Mouse (Mus musculus) midbrain, embryonic 13.5 days (tissue): ENCODE results near the gene Cpxm2. TPM values are rescaled to one million over a fixed set of nuclear protein-coding genes. Genes with fewer than 3 reads are reported as not detected.

ENCODE experiments used
- ATAC-seq: fragments of 200-750 bp; cut with Nextera tagmentation; 2 replicates; pipeline ENCODE4 v1.8.0; 2017; ENCODE audit warnings: mild to moderate bottlenecking, moderate TSS enrichment, moderate library complexity
- H3K27ac ChIP-seq: fragments of 300-500 bp; sonication (generic); 2 replicates; pipeline ENCODE4 v1.5.1; 2015; ENCODE audit warnings: inconsistent platforms, mild to moderate bottlenecking, moderate library complexity
- H3K27me3 ChIP-seq: fragments of 300-500 bp; sonication (generic); 2 replicates; pipeline ENCODE4 v1.6.1; 2015; ENCODE audit warnings: mild to moderate bottlenecking, inconsistent platforms
- H3K36me3 ChIP-seq: fragments of 300-500 bp; sonication (generic); 2 replicates; pipeline ENCODE4 v1.6.1; 2015; ENCODE audit warnings: mild to moderate bottlenecking, inconsistent platforms
- H3K4me1 ChIP-seq: fragments of 300-500 bp; sonication (generic); replicated peaks from 2 replicates; pipeline ENCODE4 v1.6.1; 2015; ENCODE audit warnings: inconsistent platforms
- H3K4me2 ChIP-seq: fragments of 300-500 bp; sonication (generic); replicated peaks from 2 replicates; pipeline ENCODE4 v1.6.1; 2015; ENCODE audit warnings: moderate library complexity, mild to moderate bottlenecking, inconsistent platforms
- H3K4me3 ChIP-seq: fragments of 300-500 bp; sonication (generic); replicated peaks from 2 replicates; pipeline ENCODE4 v1.5.1; 2015; ENCODE audit warnings: mild to moderate bottlenecking, inconsistent platforms
- H3K9ac ChIP-seq: fragments of 300-500 bp; sonication (generic); replicated peaks from 2 replicates; pipeline ENCODE4 v1.6.1; 2015; ENCODE audit warnings: mild to moderate bottlenecking, inconsistent platforms
- H3K9me3 ChIP-seq: fragments of 300-500 bp; sonication (generic); 2 replicates; pipeline ENCODE4 v1.6.1; 2016; ENCODE audit warnings: mild to moderate bottlenecking, inconsistent platforms
- WGBS: fragments of 180-500 bp; shearing (Covaris S2); methylation state at CpG from one replicate; pipeline ENCODE4 v1.1.7; 2015; 5-methylcytosine and 5-hydroxymethylcytosine counted together
- polyA plus RNA-seq: library from polyadenylated mRNA; unstranded; fragments of >200 nt; fragmentation: Nextera tagmentation; extraction: Ambion mirVana; gene quantifications from 2 replicates; pipeline ENCODE4 v1.2.1, GENCODE M21; 2015

The Cpxm2 gene
- polyA plus RNA-seq, 1 experiment from 2014 or later = 0.54 TPM

DNA sequence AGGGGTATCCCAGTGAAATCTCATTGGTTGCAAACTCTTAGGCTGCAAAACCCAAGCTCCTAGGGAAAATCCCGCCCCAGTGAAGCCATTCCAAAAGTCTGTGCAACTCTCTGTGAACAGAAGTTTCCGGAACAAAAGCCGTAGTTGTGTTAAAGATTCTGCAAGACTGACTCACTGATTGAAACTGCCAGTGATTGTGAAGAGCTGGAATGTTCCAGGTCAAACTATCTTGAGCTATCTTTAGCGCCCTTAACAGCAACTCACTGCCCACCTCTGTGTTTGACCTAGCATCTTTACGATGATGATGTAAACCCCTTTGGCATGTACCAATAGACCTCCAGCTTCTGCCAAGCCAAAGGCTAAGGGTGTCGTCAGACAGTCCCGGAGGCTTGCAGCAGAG, 31.3 kb downstream of the Cpxm2 start:
- no peak overlapping the region for H3K9ac ChIP-seq
- no peaks in the 10 kb centered on the region for H3K9me3 ChIP-seq
- H3K4me3 ChIP-seq = no peak overlapping the region
- H3K36me3 ChIP-seq = no peaks in the 10 kb centered on the region
- H3K4me2 ChIP-seq = no peak overlapping the region
- H3K27me3 ChIP-seq = no peaks in the 10 kb centered on the region
- H3K27ac ChIP-seq = no peak overlapping the region
- WGBS = 90% methylated on average over 7 of the region's 7 CpGs
- H3K4me1 ChIP-seq = no peaks in the 10 kb centered on the region; the same call in 1 of the 2 replicates
- ATAC-seq = no peak

DNA sequence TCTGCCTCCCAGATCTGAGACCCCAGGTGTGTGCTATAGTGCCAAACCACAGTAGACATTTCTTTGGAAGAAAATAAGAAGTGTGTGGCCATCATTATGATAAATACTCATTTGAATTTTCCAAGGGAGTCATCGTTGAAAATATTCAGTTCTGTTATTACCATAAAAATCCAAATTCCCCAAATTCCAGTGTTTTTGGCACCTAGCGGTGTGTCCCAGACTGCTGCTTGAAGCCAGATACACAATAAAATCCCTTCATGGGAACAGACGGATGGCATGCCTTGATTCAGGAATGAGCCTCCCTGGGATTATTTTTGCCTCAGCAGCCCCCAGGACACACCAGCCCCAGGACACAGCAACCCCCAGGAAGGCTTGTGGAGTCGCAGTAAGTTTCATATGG, 34.7 kb downstream of the Cpxm2 start:
- H3K9ac ChIP-seq = no peak overlapping the region
- WGBS = 92% methylated on average over 4 of the region's 4 CpGs
- no peak for ATAC-seq
- no peaks in the 10 kb centered on the region for H3K9me3 ChIP-seq
- H3K36me3 ChIP-seq = no peaks in the 10 kb centered on the region
- H3K27me3 ChIP-seq = no peaks in the 10 kb centered on the region
- H3K4me3 ChIP-seq = no peak overlapping the region
- no peak overlapping the region for H3K4me2 ChIP-seq
- H3K27ac ChIP-seq = no peak overlapping the region
- no peaks in the 10 kb centered on the region; the same call in 1 of the 2 replicates for H3K4me1 ChIP-seq

DNA sequence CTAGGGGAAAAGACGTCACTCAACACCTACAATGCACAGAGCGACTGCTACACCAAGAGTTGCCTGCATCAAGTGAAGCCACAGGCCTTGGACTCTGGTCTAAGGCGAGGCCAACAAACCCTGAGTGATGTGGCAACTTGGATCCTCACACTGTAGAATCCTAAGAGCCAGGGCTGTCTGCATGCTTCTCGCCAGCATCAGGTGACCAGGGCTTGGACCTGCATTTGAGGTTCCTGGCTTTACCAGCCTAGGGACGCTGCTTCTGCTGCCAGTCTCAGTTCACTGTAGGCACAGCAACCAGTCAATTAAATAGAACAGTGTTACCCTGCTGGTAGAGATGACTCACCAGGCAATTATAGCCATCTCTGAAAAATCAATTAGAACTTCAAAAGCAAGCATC, 42.8 kb downstream of the Cpxm2 start:
- no peaks in the 10 kb centered on the region for H3K36me3 ChIP-seq
- no peaks in the 10 kb centered on the region for H3K27me3 ChIP-seq
- no peak overlapping the region for H3K9ac ChIP-seq
- no peak overlapping the region for H3K27ac ChIP-seq
- ATAC-seq = no peak
- no peak overlapping the region for H3K4me2 ChIP-seq
- no peaks in the 10 kb centered on the region for H3K4me1 ChIP-seq
- no peak overlapping the region for H3K4me3 ChIP-seq
- H3K9me3 ChIP-seq = no peaks in the 10 kb centered on the region
- WGBS = 79% methylated on average over 5 of the region's 5 CpGs

DNA sequence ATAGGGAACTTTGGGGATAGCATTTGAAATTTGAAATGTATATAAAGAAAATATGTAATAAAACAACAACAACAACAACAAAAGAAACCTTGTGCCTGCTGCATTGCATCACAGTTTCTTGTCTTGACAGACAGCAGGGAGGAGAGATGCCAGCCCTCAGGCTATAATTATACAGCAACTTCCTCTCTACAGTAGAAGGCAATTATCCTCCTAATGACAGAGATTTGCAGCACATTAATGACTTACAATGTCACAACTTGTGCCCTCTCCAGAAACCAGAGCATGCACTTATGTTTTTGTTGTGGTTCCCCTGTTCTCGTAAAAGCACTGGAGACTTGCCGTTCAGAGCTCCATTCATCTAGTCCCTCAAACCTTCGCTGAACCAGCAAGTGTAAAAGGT, 44.2 kb downstream of the Cpxm2 start:
- no peaks in the 10 kb centered on the region for H3K36me3 ChIP-seq
- no peak overlapping the region for H3K27ac ChIP-seq
- WGBS = 84% methylated on average over 3 of the region's 3 CpGs
- H3K9ac ChIP-seq = no peak overlapping the region
- no peaks in the 10 kb centered on the region for H3K9me3 ChIP-seq
- no peak overlapping the region for H3K4me2 ChIP-seq
- no peaks in the 10 kb centered on the region for H3K4me1 ChIP-seq
- no peak for ATAC-seq
- no peaks in the 10 kb centered on the region for H3K27me3 ChIP-seq
- H3K4me3 ChIP-seq = no peak overlapping the region

DNA sequence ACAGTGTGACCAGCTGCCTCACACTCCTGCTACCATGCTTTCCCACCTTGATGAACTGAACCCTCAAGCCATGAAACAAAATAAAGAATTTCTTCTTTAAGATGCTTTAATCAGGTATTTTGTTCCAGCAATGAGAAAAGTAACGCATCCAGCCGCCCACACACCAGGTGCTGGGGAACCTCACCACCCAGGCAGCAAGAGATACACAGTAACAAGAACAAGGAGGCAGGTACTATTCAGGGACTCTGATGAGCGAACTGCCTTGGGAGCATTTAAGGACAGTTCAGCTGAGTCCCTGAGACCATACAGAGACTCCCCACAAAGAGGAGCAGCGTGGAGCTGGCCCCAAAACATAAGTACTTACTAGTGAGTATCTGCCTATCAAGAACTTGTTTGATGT, 47.6 kb downstream of the Cpxm2 start:
- no peak overlapping the region for H3K4me3 ChIP-seq
- H3K27ac ChIP-seq = no peak overlapping the region
- H3K4me2 ChIP-seq = no peak overlapping the region
- H3K9ac ChIP-seq = no peak overlapping the region
- no peaks in the 10 kb centered on the region for H3K27me3 ChIP-seq
- no peaks in the 10 kb centered on the region for H3K36me3 ChIP-seq
- 86% methylated on average over 4 of the region's 4 CpGs for WGBS
- no peak for ATAC-seq
- no peaks in the 10 kb centered on the region for H3K9me3 ChIP-seq
- no peaks in the 10 kb centered on the region for H3K4me1 ChIP-seq

DNA sequence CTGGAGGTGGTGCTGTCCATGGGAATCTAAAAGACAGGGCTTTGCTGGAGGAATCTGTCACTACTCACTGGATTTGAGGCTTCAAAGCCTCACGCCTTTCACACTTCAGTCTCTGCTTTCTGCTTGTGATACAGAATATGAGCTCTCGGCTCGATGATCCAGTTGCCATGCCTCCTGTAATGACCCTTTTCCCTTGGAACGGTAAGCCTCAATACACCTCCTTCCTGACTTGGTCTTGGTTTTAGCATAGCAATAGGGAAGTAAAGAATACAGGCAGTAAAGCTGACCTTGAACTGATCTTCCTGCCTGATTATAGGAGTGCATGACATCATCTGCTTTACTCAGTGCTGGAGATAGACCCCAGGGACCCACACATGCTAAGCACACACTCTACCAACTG, 49.2 kb downstream of the Cpxm2 start:
- WGBS = 82% methylated on average over 4 of the region's 4 CpGs
- no peak overlapping the region for H3K9ac ChIP-seq

DNA sequence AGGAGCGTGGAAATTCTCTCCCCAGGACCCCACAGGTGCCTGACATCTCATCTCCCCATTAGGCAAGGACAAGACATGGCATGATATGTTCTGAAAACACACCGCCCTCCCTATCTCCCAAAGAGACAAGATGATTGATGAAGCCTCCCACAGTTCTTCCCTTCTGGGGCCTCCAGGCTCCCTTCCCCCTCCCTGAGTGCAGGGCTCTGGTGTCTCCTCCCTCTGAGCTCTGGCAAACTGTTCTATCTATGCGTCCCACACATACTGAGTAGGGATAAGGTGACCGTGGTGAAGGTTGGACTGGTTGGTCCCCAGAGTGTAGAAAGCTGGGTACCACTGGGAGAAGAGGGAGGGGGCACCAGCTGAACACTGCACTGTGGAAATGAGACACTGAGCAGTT, 56.1 kb downstream of the Cpxm2 start:
- Histone ChIP-seq H3K9me3 (no peaks in the 10 kb centered on the region), H3K27ac (no peak overlapping the region), H3K36me3 (no peaks in the 10 kb centered on the region), H3K4me1 (no peaks in the 10 kb centered on the region), H3K4me3 (no peak overlapping the region), H3K27me3 (no peaks in the 10 kb centered on the region), H3K9ac (no peak overlapping the region), H3K4me2 (no peak overlapping the region)
- WGBS = 94% methylated on average over 4 of the region's 4 CpGs
- no peak for ATAC-seq

More for the DNA sequence above, 49.2 kb downstream of the Cpxm2 start:
- H3K36me3 ChIP-seq = no peaks in the 10 kb centered on the region
- no peak overlapping the region for H3K4me3 ChIP-seq
- no peak for ATAC-seq
- H3K27ac ChIP-seq = no peak overlapping the region
- H3K9me3 ChIP-seq = no peaks in the 10 kb centered on the region
- no peak overlapping the region for H3K4me2 ChIP-seq
- H3K27me3 ChIP-seq = no peaks in the 10 kb centered on the region
- H3K4me1 ChIP-seq = no peaks in the 10 kb centered on the region

DNA sequence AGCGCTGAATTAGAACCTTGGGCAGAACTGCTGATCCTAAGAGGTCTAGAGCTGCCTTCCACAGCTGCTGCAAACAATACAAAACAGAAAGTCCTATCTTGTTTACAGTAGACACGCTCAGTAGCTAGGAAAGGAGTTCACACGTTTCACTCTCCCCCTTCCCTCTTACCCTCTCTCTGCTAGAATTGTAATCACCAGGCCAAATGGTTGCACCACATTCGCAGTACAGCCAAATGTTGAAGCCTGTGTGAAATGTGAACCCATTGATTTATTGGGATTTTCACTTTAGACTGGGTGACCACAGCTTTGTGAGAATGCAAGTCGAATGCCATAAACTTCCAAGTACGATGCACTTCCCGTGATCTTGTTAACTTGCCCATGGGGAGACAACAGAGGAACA, 59.9 kb downstream of the Cpxm2 start:
- H3K4me1 ChIP-seq = no peaks in the 10 kb centered on the region
- ATAC-seq = no peak
- no peak overlapping the region for H3K27ac ChIP-seq
- H3K4me2 ChIP-seq = no peak overlapping the region
- H3K4me3 ChIP-seq = no peak overlapping the region
- no peak overlapping the region for H3K9ac ChIP-seq
- 81% methylated on average over 7 of the region's 7 CpGs for WGBS
- no peaks in the 10 kb centered on the region for H3K27me3 ChIP-seq
- no peaks in the 10 kb centered on the region for H3K9me3 ChIP-seq
- H3K36me3 ChIP-seq = no peaks in the 10 kb centered on the region

DNA sequence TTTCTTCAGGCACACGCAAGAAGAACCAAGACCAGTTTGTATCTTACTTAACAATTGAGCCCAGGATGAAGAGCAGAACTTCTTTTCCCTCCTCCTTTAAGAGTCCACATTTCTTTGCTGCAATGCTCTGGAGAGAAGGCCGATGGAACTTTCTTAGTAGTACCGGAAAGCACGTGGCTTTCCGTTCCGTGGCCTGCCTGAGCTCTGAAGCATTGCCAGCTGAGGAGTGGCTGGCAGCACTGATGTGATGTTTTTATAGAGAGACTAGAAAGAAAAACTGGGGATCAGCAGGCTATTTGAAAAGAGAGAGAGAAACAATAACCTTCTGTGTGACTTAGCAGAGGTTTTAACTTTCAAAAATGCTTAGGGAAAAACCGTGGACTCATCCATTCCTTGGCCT, 63.0 kb downstream of the Cpxm2 start:
- Histone ChIP-seq H3K27me3 (no peaks in the 10 kb centered on the region), H3K27ac (no peak overlapping the region), H3K36me3 (no peaks in the 10 kb centered on the region), H3K4me2 (no peak overlapping the region), H3K4me1 (no peaks in the 10 kb centered on the region), H3K9ac (no peak overlapping the region), H3K4me3 (no peak overlapping the region), H3K9me3 (no peaks in the 10 kb centered on the region)
- 87% methylated on average over 7 of the region's 7 CpGs for WGBS
- ATAC-seq = no peak

DNA sequence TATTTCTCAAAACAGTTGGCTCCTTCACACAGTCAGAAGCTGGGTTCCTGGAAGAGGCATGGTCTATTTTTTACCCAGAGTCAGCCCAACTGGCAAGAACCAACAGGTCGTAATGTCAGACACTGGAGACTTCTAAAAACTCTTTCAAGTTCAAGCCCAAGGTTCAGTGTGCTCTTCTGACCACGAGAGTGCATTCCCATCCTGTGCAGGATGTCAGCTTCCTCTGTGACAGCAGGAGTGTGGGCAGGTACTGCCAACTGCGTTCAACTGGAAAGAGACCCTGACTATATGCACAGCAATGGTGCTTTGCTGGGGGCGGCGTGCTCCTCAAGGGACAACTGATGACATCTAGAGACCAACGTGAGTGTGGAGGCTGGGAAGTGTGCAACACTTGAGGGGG, 65.9 kb downstream of the Cpxm2 start:
- Histone ChIP-seq H3K27ac (no peak overlapping the region), H3K27me3 (no peaks in the 10 kb centered on the region), H3K9me3 (no peaks in the 10 kb centered on the region), H3K4me3 (no peak overlapping the region), H3K4me2 (no peak overlapping the region), H3K36me3 (no peaks in the 10 kb centered on the region), H3K4me1 (no peaks in the 10 kb centered on the region), H3K9ac (no peak overlapping the region)
- ATAC-seq = no peak
- 80% methylated on average over 6 of the region's 6 CpGs for WGBS

DNA sequence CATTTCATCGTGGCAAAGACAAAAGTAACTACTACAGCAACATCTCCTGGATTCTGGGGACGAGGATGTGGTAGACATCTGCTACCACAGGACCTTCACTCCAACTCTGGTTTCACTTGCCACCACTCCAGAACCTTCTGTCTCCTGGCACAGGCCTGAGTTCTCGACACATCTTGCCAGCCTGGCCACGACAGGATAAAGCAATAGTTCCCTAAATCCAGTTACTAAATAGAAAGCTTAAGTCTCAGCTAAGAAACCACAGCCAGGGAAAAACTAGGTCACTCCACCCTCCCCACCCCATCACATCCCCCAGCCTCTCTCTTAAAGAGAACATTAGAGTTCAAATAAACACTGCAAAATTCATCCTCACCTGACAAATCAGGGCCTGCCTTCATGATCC, 66.4 kb downstream of the Cpxm2 start:
- ATAC-seq = no peak
- H3K4me2 ChIP-seq = no peak overlapping the region
- H3K9me3 ChIP-seq = no peaks in the 10 kb centered on the region
- no peak overlapping the region for H3K9ac ChIP-seq
- WGBS = 87% methylated on average over 4 of the region's 4 CpGs
- no peaks in the 10 kb centered on the region for H3K4me1 ChIP-seq
- H3K4me3 ChIP-seq = no peak overlapping the region
- H3K36me3 ChIP-seq = no peaks in the 10 kb centered on the region
- no peak overlapping the region for H3K27ac ChIP-seq
- H3K27me3 ChIP-seq = no peaks in the 10 kb centered on the region

DNA sequence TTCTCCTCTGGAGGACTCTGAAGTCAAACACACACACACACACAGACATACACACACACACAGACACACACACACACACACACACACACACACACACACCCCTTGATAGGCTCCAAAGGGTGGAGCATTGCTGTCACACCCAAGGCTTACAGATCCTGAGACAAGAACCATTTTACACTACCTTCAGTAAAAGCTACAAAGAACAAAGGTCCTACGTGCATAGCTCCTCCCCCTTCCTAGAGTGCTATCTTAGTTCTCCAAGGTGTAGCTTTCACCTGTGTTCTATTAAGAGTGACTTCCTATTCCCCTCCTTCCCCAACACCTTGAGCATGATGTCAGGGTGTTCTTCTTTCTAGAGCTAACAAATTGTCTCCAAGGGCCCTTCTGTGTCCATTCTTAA, 78.7 kb downstream of the Cpxm2 start:
- H3K27ac ChIP-seq = no peak overlapping the region
- no peaks in the 10 kb centered on the region for H3K9me3 ChIP-seq
- H3K9ac ChIP-seq = no peak overlapping the region
- WGBS = 85% methylated on average over 1 of the region's 1 CpGs
- H3K4me3 ChIP-seq = no peak overlapping the region
- no peak for ATAC-seq
- H3K4me2 ChIP-seq = no peak overlapping the region
- no peaks in the 10 kb centered on the region for H3K4me1 ChIP-seq
- H3K27me3 ChIP-seq = no peaks in the 10 kb centered on the region
- H3K36me3 ChIP-seq = no peaks in the 10 kb centered on the region

DNA sequence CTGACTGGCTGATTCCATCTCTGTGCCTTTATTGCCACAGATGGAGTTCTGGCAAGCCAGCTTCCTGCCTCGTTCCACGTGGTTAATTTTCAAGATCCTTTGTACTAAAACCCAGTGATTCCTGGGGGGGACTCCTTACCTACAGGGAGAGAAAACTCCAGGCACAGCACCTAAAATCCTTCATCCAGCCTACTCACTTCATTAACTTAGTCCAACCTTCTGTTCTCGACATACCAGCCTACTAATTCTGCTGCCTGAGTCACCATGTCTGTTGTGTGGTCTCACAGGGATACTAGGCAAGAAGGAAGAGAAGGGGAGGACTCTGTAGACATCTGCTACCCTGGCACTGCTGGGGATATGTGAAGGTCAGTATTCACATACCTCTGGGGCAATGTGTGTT, 80.0 kb downstream of the Cpxm2 start:
- WGBS = 83% methylated on average over 3 of the region's 3 CpGs

More for the DNA sequence above, 80.0 kb downstream of the Cpxm2 start:
- Histone ChIP-seq H3K36me3 (no peaks in the 10 kb centered on the region), H3K4me3 (no peak overlapping the region), H3K9ac (no peak overlapping the region), H3K27me3 (no peaks in the 10 kb centered on the region), H3K27ac (no peak overlapping the region), H3K9me3 (no peaks in the 10 kb centered on the region), H3K4me2 (no peak overlapping the region), H3K4me1 (no peaks in the 10 kb centered on the region)
- no peak for ATAC-seq
